Mouse (Mus musculus) intestine, embryonic 14.5 days (tissue): ENCODE measurements at regions not wholly inside any gene's neighbourhood (a gene's known extent, or its start where the extent isn't known, plus 50 kb on each side); places are given as distances from the start of the nearest gene placed in this dataset.

Experiments used
- ATAC-seq: fragments of 200-750 bp; cut with Nextera tagmentation; replicated peaks from 2 replicates; pipeline ENCODE4 v1.8.0; 2017; ENCODE audit warnings: low read depth, moderate number of reproducible peaks, moderate TSS enrichment, moderate library complexity; ENCODE audit not compliant: low FRiP score, low TSS enrichment
- DNase-seq: peaks from one replicate; pipeline ENCODE4 v3.0.0-alpha.2; 2018; ENCODE audit warnings: low spot score
- H3K27ac ChIP-seq: fragments of 300-500 bp; sonication (generic); 2 replicates; pipeline ENCODE4 v1.5.1; 2014; ENCODE audit warnings: low read depth, mild to moderate bottlenecking, control low read depth
- H3K27me3 ChIP-seq: fragments of 300-500 bp; sonication (generic); replicated peaks from 2 replicates; pipeline ENCODE4 v1.6.1; 2014; ENCODE audit warnings: low read length, control low read depth; ENCODE audit not compliant: control insufficient read depth, insufficient read depth
- H3K36me3 ChIP-seq: fragments of 300-500 bp; sonication (generic); 2 replicates; pipeline ENCODE4 v1.6.1; 2014; ENCODE audit warnings: low read length, control low read depth; ENCODE audit not compliant: control insufficient read depth, insufficient read depth
- H3K4me1 ChIP-seq: fragments of 300-500 bp; sonication (generic); replicated peaks from 2 replicates; pipeline ENCODE4 v1.6.1; 2014; ENCODE audit warnings: low read length, control low read depth, mixed read lengths; ENCODE audit not compliant: control insufficient read depth, insufficient read depth
- H3K4me2 ChIP-seq: fragments of 300-500 bp; sonication (generic); 2 replicates; pipeline ENCODE4 v1.6.1; 2014; ENCODE audit warnings: low read length
- H3K4me3 ChIP-seq: fragments of 300-500 bp; sonication (generic); 2 replicates; pipeline ENCODE4 v1.5.1; 2014; ENCODE audit warnings: low read depth, low read length, control low read depth, mixed read lengths
- H3K9ac ChIP-seq: fragments of 300-500 bp; sonication (generic); 2 replicates; pipeline ENCODE4 v1.6.1; 2014; ENCODE audit warnings: mild to moderate bottlenecking, low read length
- H3K9me3 ChIP-seq: fragments of 300-500 bp; sonication (generic); 2 replicates; pipeline ENCODE4 v1.6.1; 2016; ENCODE audit warnings: low read length, control low read depth; ENCODE audit not compliant: control insufficient read depth
- WGBS: fragments of 180-500 bp; shearing (Covaris S2); extraction: QIAGEN DNeasy Blood & Tissue Kit; methylation state at CpG from one replicate; pipeline ENCODE4 v1.1.7; 2014; 5-methylcytosine and 5-hydroxymethylcytosine counted together

- ATAC-seq, result no peak
- Histone ChIP-seq H3K4me1 (no peaks in the 10 kb centered on the region), H3K9me3 (no peaks in the 10 kb centered on the region), H3K4me2 (no peak overlapping the region), H3K36me3 (no peaks in the 10 kb centered on the region), H3K27me3 (no peaks in the 10 kb centered on the region), H3K9ac (no peak overlapping the region), H3K27ac (no peak overlapping the region), H3K4me3 (no peak overlapping the region)
- no peak for DNase-seq
- WGBS, result 41% methylated on average over 8 of the region's 8 CpGs
Measured at GRCm38 (mm10) chr3:118480515-118481248, 81.2 kb upstream of the Dpyd start.

- no peak overlapping the region for H3K9ac ChIP-seq
- no peak for DNase-seq
- H3K27me3 ChIP-seq, result no peaks in the 10 kb centered on the region
- H3K9me3 ChIP-seq, result no peaks in the 10 kb centered on the region
- no peak overlapping the region for H3K27ac ChIP-seq
- no peaks in the 10 kb centered on the region for H3K4me1 ChIP-seq
- no peak overlapping the region for H3K4me3 ChIP-seq
- no peak for ATAC-seq
- H3K36me3 ChIP-seq, result no peaks in the 10 kb centered on the region
- H3K4me2 ChIP-seq, result no peak overlapping the region
- 73% methylated on average over 2 of the region's 2 CpGs for WGBS
Measured at GRCm38 (mm10) chr3:118485966-118486365, 76.0 kb upstream of the Dpyd start.

- H3K27ac ChIP-seq, result no peak overlapping the region
- WGBS, result 62% methylated on average over 8 of the region's 8 CpGs
- no peaks in the 10 kb centered on the region for H3K9me3 ChIP-seq
- H3K4me1 ChIP-seq, result no peaks in the 10 kb centered on the region
- H3K4me2 ChIP-seq, result no peak overlapping the region
- ATAC-seq (no peak), DNase-seq (no peak)
- H3K4me3 ChIP-seq, result no peak overlapping the region
- no peaks in the 10 kb centered on the region for H3K36me3 ChIP-seq
- H3K27me3 ChIP-seq, result no peaks in the 10 kb centered on the region
- no peak overlapping the region for H3K9ac ChIP-seq
Measured at GRCm38 (mm10) chr3:118487408-118487807, 74.5 kb upstream of the Dpyd start.

GRCm38 (mm10) chr3:118491101-118491500 is 70.8 kb upstream of the Dpyd start:
- H3K4me1 ChIP-seq, result no peaks in the 10 kb centered on the region
- no peaks in the 10 kb centered on the region for H3K27me3 ChIP-seq
- H3K9ac ChIP-seq, result no peak overlapping the region
- DNase-seq (no peak), ATAC-seq (no peak)
- no peak overlapping the region for H3K27ac ChIP-seq
- 83% methylated on average over 1 of the region's 1 CpGs for WGBS
- H3K4me2 ChIP-seq, result no peak overlapping the region
- H3K4me3 ChIP-seq, result no peak overlapping the region
- H3K36me3 ChIP-seq, result no peaks in the 10 kb centered on the region
- H3K9me3 ChIP-seq, result no peaks in the 10 kb centered on the region

- 90% methylated on average over 5 of the region's 5 CpGs for WGBS
- Histone ChIP-seq H3K9ac (no peak overlapping the region), H3K9me3 (no peaks in the 10 kb centered on the region), H3K4me2 (no peak overlapping the region), H3K4me1 (no peaks in the 10 kb centered on the region), H3K36me3 (no peaks in the 10 kb centered on the region), H3K27me3 (no peaks in the 10 kb centered on the region), H3K27ac (no peak overlapping the region), H3K4me3 (no peak overlapping the region)
- DNase-seq (no peak), ATAC-seq (no peak)
Measured at GRCm38 (mm10) chr3:118491871-118492270, 70.1 kb upstream of the Dpyd start.

- H3K4me3 ChIP-seq, result no peak overlapping the region
- no peaks in the 10 kb centered on the region for H3K9me3 ChIP-seq
- no peak overlapping the region for H3K9ac ChIP-seq
- no peaks in the 10 kb centered on the region for H3K27me3 ChIP-seq
- 94% methylated on average over 1 of the region's 1 CpGs for WGBS
- no peak overlapping the region for H3K27ac ChIP-seq
- ATAC-seq (no peak), DNase-seq (no peak)
- H3K4me2 ChIP-seq, result no peak overlapping the region
- no peaks in the 10 kb centered on the region for H3K36me3 ChIP-seq
- no peaks in the 10 kb centered on the region for H3K4me1 ChIP-seq
Measured at GRCm38 (mm10) chr3:118494611-118495010, 67.3 kb upstream of the Dpyd start.

GRCm38 (mm10) chr3:118500234-118500633 is 61.7 kb upstream of the Dpyd start:
- 25% methylated on average over 4 of the region's 4 CpGs for WGBS
- ATAC-seq (no peak), DNase-seq (no peak)
- Histone ChIP-seq H3K36me3 (no peaks in the 10 kb centered on the region), H3K9me3 (no peaks in the 10 kb centered on the region), H3K27me3 (no peaks in the 10 kb centered on the region), H3K27ac (no peak overlapping the region), H3K4me2 (no peak overlapping the region), H3K4me3 (no peak overlapping the region), H3K4me1 (no peaks in the 10 kb centered on the region; the same call in 1 of the 2 replicates), H3K9ac (no peak overlapping the region)

GRCm38 (mm10) chr3:118507582-118508237 is 54.2 kb upstream of the Dpyd start:
- no peaks in the 10 kb centered on the region for H3K36me3 ChIP-seq
- ATAC-seq, result no peak

GRCm38 (mm10) chr3:118510837-118511236 is 51.1 kb upstream of the Dpyd start:
- no peak for ATAC-seq
- Histone ChIP-seq H3K27ac (no peak overlapping the region), H3K4me1 (no peaks in the 10 kb centered on the region), H3K36me3 (no peaks in the 10 kb centered on the region), H3K4me2 (no peak overlapping the region), H3K9me3 (no peaks in the 10 kb centered on the region), H3K27me3 (no peaks in the 10 kb centered on the region), H3K9ac (no peak overlapping the region), H3K4me3 (no peak overlapping the region)
- 88% methylated on average over 4 of the region's 4 CpGs for WGBS
- no peak for DNase-seq

More at GRCm38 (mm10) chr3:118507582-118508237, 54.2 kb upstream of the Dpyd start:
- no peak for DNase-seq
- no peaks in the 10 kb centered on the region for H3K4me1 ChIP-seq
- H3K9me3 ChIP-seq, result no peaks in the 10 kb centered on the region
- no peaks in the 10 kb centered on the region for H3K27me3 ChIP-seq
- H3K9ac ChIP-seq, result no peak overlapping the region
- H3K4me2 ChIP-seq, result no peak overlapping the region
- no peak overlapping the region for H3K4me3 ChIP-seq
- H3K27ac ChIP-seq, result no peak overlapping the region
- WGBS, result 85% methylated on average over 7 of the region's 7 CpGs
